ENCODE assay signal across 9 mouse cellular contexts in genomic region chr1:169655256-169655655, GRCm38 (mm10). TPM values are rescaled to one million over a fixed set of nuclear protein-coding genes. Genes with fewer than 3 reads are reported as not detected.
DNase-seq lines count a peak whose midpoint lies in the region; ATAC-seq lines count a peak whose summit lies in the region.
"Had no signal": no experiment of that assay in that cellular context is flagged by ENCODE, and none has a peak within 500 bp of the region (broad histone marks: within the 10 kb centered on the region; RNA-seq: fewer than 3 reads in every experiment).

TSS of gene Rgs5 (plus strand) at chr1:169655501.

- H3K27me3 ChIP-seq in hindbrain, embryonic 15.5 days: no peaks in the 10 kb centered on the region
- H3K27me3 ChIP-seq in midbrain, embryonic 12.5 days: no peaks in the 10 kb centered on the region

- peak within 1 kb of the TSS; percentile 20; the same call in 1 of the 2 replicates for H3K4me2 ChIP-seq in hindbrain, embryonic 15.5 days
- H3K4me2 ChIP-seq in midbrain, embryonic 12.5 days (replicated peaks): peak within 1 kb of the TSS; percentile 7; the same call in 1 of the 2 replicates

- H3K9me3 ChIP-seq in hindbrain, embryonic 15.5 days: no peaks in the 10 kb centered on the region
- H3K9me3 ChIP-seq in midbrain, embryonic 12.5 days: no peaks in the 10 kb centered on the region

- ATAC-seq in hindbrain, embryonic 15.5 days (ENCODE audit: low FRiP score, low read depth): no peak
- 0 out of 2 replicates have a peak, but pooled peaks have one; percentile 27 for ATAC-seq in midbrain, embryonic 12.5 days (ENCODE audit: low FRiP score, low read depth)

- intact Hi-C loops in gastrocnemius, postnatal 14 days (cut with DNase I; ENCODE audit: low total_unique reads): no loop called here
- intact Hi-C loops in left cerebral cortex, postnatal 36 days (cut with DNase I): no loop called here

- WGBS in hindbrain, embryonic 15.5 days: 35% methylated on average over 8 of the region's 8 CpGs
- 27% methylated on average over 8 of the region's 8 CpGs for WGBS in midbrain, embryonic 12.5 days

- no peak within 1 kb of the TSS for H3K27ac ChIP-seq in hindbrain, embryonic 15.5 days (replicated peaks)
- H3K27ac ChIP-seq in midbrain, embryonic 12.5 days (replicated peaks): no peak within 1 kb of the TSS

- 0 out of 2 replicates have a peak, but pooled peaks cover 3% of the 10 kb centered on the region for H3K4me1 ChIP-seq in hindbrain, embryonic 15.5 days (replicated peaks)
- H3K4me1 ChIP-seq in midbrain, embryonic 12.5 days: peaks cover 9% of the 10 kb centered on the region; the same call in 1 of the 2 replicates

- 0 out of 2 replicates have a peak within 1 kb of the TSS, but pooled peaks have one; percentile 5 for H3K4me3 ChIP-seq in hindbrain, embryonic 15.5 days
- H3K4me3 ChIP-seq in midbrain, embryonic 12.5 days: no peak within 1 kb of the TSS

- DNase-seq in layer of hippocampus, adult 18-20 months (ENCODE audit: low spot score in 2 of 2): peak in 1 of 2 experiments; percentile 35
- no peak for DNase-seq in layer of hippocampus, adult 9-10 months (ENCODE audit: low spot score)
- DNase-seq in gastrocnemius, postnatal 14 days: peak; percentile 27
- DNase-seq in left cerebral cortex, postnatal 36 days (ENCODE audit: low spot score in 2 of 2): peak; percentile 17 to 32
- DNase-seq in yolk sac, embryonic 10.5 days (ENCODE audit: low spot score): peak; percentile 17
- no peak for DNase-seq in natural killer cell, adult 2 months (ENCODE audit: low spot score in 2 of 2)

- no peaks in the 10 kb centered on the region for H3K36me3 ChIP-seq in hindbrain, embryonic 15.5 days
- H3K36me3 ChIP-seq in midbrain, embryonic 12.5 days: no peaks in the 10 kb centered on the region

- no peak within 1 kb of the TSS for H3K9ac ChIP-seq in hindbrain, embryonic 15.5 days
- no peak within 1 kb of the TSS for H3K9ac ChIP-seq in midbrain, embryonic 12.5 days (replicated peaks)

RNA-seq across cellular contexts. Expression of gene Rgs5, which starts in this region (rescaled TPM):
- 10 to 100 TPM; 43.3 to 47.7 TPM for total RNA-seq in layer of hippocampus, adult 18-20 months (2021)
- total RNA-seq in gastrocnemius, postnatal 14 days (2021): 100 to 1,000 TPM; 213 to 234 TPM
- polyA plus RNA-seq in hindbrain, embryonic 15.5 days (2015; fragmentation: Nextera tagmentation; extraction: Ambion mirVana): 15.4 and 17.7 TPM in 2 replicates
- 10 to 100 TPM; 42.8 to 45.8 TPM for total RNA-seq in left cerebral cortex, postnatal 36 days (2021)
- 4.7 and 5.5 TPM in 2 replicates for polyA plus RNA-seq in midbrain, embryonic 12.5 days (2016; fragmentation: Nextera tagmentation; extraction: Ambion mirVana)
- total RNA-seq: common myeloid progenitor, adult 5-6 weeks had no signal

Comparison
In these comparisons a context has a peak if more than half of its experiments do, and no peak if none do; other contexts are left out.
1. RNA of gene Rgs5 (total RNA-seq): 213 to 234 TPM in gastrocnemius, postnatal 14 days; 43.3 to 47.7 TPM in layer of hippocampus, adult 18-20 months and 42.8 to 45.8 TPM in left cerebral cortex, postnatal 36 days; every median in the first group is over 4 times any median in the second.
2. DNase-seq: peak in gastrocnemius, postnatal 14 days (single experiment), left cerebral cortex, postnatal 36 days (2 of 2) and yolk sac, embryonic 10.5 days (single experiment); none in layer of hippocampus, adult 9-10 months (single experiment) and natural killer cell, adult 2 months (0 of 2).